Mouse (Mus musculus) thymus, postnatal 10 days (tissue): ENCODE measurements at regions not wholly inside any gene's neighbourhood (a gene's known extent, or its start where the extent isn't known, plus 50 kb on each side); places are given as distances from the start of the nearest gene placed in this dataset.

Experiments
- DNase-seq, 2 experiments: peaks; one replicate each; pipeline ENCODE4 v3.0.0; 2021; ENCODE audit warnings: low spot score in 2 of 2

DNA sequence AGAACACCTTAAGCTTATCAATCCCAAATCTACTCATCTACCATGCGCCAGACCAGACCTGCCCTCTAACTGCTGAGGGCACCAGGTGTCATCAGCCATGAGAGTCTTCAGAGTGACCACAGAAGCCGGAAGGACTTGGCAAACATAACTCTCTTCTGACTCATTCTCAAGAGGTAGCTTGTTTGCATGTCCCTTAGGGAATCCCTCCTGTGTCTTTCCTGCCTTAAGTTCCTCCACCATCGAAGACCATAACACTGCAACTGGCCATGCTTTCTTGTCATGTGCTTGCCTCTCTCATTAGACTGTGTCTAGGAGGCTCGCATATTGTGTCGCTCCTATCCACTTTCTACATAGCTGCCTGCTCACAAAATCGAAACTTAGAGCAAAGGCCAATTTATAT lies 226.1 kb upstream of the Ncam1 start:
- DNase-seq, result no peak

DNA sequence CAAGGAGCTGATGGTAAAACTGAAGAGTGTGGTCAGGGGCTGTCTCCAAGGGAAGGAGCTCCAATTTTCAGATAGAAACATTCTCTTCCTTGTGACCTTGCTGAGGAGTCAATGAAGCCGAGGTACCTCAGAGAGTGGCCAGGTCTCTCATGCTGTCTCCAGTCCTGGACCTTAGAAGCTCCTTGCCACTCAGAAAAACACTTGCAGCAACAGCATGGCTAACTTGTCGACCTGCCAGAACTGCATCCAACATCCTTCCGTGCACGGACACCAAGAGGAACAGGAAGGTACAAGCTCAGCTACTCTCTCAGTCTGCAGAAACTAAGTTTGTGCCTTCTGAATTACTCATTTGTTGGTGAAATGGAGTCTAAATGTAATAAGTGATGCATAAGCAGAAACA lies 214.9 kb upstream of the Ncam1 start:
- no peak for DNase-seq

DNA sequence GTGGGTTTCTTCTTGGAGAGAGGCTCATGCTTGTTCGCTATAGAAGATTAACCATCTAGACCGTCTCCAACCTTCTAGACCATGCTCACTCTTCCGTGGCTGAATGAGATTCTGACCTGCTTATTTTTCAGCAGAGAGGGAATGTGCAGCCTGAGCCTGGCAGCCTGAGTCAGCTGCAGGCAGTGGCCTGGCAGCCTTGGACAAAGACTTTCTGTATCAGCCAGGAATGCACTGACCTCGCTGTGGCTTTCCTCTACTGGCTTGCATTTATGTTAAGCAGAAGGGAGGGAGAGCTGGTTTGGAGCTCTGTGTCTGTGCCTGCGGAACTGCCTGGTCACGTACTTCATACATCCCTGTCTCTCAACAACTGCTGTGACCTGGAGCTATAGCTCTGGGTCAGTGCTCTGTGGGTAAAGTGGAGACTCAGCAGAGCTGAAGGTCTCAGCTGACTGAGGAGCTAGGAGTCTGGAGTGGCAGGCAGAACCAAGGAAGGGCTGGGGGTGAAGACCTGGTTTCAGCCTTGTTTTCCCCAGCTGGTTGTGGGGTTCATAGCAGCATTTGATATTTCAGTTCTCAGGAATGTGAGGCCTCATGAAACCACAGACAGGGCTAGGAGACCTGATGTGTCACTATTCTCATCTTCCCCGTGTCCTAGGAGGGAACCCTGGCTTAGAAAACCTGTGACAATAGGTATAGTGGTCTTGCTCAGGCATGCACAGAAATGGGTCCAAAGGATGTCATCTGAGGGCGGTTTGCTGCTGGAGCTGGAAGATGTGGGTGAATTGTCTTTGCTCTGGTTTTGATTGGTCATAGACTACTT lies 207.2 kb upstream of the Ncam1 start:
- no peak for DNase-seq

DNA sequence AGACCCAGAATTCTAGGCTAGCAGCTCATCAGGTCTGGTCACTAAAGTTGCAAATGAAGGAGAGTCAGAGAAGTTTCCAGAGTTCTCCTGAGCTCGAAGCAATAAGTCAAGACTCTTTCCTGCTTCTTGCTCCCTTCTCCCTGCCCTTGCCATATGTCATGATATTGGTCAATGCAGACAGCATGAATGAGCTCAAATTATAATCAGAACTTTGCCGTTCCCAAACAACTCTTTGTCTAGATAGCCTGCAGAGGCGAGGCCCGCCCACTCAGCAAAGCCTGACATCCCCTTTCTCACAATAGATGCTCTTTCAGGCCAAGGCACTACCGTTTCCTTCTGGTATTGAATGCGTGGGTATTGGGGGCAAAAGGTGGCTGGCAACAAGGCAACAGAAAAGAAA lies 204.0 kb upstream of the Ncam1 start:
- DNase-seq, result no peak

DNA sequence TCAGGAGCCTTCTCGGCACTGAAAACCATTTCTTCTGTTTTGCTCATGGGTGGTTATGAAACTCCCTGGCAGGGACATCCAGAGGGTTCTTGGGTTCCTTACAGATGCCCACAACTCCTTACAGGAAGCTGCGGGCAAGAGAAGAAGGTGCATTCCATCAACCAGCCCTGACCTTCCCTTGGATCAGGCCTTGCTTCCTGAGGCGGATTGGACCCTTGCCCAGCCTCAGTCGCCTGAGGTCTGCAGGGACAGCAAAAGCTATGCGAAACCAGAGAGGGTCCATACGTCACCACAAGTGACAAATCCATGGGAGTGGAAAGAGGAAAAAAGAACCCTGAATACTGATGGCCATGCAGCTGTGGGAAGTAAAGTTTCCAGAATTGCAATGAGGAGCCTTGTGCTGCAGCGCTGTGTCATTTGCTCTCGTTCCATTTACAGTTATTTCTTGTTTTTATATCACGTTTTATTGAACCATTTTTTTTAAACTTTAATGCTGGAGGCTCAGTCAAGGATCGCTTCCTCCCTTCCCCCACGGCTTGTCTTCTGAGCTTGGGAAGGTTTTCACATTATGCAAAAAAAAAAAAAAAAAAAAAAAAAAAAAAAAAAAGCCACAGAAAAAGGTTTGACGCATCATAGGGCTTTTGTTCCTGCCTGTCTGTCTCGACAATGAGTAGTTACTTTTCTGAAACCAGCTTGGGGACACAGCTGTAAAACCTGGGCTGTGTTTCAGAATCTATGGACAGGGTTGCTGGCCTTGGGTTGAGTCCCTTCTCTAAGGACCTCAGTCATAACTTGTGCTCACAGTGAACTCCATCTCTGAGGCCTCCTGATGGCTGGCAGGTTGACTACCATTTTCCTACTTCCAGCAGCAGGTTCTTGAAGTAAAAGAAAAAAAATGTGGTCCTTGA lies 202.0 kb upstream of the Ncam1 start:
- DNase-seq, result no peak

DNA sequence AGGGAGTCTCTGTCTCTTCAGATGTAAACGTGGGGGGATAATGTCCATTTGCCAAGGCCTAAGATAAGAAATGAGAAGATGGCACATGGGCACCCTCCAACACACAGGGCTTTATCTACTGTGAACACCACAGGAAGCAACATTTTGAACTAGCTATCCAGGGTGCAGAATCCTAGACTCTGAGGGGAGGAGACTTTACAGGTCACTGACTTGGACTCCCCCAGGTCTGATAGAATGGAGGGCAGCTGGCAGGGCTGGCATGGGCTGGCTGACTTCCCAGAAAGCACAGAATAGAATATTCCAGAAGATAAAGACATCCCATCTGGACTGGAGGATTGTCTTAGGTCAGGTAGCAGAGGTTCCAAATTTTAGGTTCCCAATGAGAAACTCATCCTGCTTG lies 201.2 kb upstream of the Ncam1 start:
- no peak for DNase-seq

DNA sequence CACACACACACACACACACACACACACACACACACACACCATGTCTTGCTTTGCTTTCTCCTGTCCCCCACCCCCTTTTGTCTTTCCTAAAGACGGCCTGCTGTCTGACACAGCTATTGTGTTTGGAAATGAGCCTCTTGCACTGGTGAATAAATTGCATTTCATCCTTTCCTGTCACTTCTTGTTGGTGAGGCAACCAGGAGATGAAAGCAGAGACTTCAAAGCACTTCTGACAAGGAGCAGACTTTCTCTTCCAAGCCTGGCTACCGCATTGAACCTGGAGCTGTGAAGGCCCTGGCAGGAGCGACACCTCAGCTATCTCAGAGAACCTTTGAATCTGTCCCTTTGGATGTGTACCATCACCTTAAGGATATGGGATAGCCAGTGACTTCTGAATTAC lies 199.4 kb upstream of the Ncam1 start:
- DNase-seq, result no peak

DNA sequence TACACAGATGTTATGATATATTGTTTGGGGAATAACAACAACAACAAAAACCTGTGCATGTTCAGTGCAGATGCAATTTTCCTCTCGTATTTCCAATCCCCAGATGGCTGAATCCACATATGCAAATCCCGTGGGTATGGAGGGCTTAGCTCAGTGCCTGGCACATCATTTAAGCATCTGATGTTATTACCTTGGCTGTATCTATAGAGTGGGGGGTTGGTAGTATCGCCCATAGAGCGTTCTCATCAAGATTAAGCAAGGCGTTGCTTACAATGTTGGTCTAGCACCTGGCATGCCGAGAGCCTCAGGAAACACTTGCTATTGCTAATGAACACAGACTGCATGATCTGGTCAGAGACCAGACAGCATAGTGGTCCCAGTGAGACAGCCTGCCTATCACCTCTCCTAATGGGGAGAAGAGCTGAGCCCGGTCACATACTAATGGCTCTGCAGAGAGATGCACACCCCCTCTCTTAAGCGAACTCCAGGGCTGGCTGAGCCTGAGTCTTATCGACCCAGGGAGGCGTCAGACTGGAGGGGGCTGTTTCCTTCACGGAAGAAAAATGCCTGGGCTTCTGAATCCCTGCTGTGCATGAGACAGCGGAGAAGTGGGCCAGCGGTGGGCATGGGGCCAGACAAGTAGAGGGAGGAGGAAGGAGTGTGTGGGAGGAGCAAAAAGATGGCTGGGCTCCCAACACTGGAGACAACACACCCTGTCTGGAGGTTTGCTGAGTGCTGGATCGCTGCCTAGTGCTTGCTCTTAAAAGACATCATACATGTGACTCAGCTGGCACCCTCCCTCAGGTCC lies 190.9 kb upstream of the Ncam1 start:
- no peak for DNase-seq

DNA sequence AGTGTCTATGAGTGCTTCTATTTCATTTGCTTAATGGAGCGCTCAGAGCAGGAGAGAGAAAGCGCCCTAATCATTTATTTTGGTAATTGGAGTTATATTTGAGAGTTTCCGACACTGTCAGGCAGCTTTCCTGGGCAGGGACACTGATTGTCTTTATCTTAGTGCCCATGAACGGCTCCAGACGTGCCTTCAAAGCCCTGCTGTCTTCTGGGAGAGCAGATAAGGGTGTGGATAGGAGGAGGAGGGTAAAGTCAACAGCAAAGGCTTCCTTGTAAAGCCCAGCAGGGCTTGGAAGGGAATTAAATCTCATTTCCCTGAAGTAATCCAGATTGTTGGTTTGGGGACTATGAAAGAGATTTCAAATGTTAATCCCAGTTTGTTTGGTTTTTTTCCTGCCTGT lies 189.3 kb upstream of the Ncam1 start:
- DNase-seq, result no peak

DNA sequence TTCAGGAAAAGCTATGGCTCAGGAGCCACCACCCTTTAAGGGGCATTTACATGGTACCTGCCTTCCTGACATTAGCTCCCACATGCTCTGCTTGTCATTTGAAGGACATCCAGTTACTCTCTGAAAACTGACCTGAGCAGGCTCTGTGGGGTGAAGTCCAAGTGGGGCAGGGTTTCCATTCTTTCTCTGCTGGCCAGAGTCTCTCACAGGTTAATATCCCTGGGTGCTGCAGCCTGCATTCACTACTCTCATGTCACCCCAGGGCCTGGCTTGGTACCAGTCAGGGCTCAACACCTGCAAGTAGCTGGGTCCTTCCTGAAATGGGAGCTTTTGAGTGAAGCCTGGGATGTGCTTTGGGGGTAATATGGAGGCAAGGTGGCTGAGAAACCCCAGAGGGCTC lies 188.8 kb upstream of the Ncam1 start:
- DNase-seq, result no peak

DNA sequence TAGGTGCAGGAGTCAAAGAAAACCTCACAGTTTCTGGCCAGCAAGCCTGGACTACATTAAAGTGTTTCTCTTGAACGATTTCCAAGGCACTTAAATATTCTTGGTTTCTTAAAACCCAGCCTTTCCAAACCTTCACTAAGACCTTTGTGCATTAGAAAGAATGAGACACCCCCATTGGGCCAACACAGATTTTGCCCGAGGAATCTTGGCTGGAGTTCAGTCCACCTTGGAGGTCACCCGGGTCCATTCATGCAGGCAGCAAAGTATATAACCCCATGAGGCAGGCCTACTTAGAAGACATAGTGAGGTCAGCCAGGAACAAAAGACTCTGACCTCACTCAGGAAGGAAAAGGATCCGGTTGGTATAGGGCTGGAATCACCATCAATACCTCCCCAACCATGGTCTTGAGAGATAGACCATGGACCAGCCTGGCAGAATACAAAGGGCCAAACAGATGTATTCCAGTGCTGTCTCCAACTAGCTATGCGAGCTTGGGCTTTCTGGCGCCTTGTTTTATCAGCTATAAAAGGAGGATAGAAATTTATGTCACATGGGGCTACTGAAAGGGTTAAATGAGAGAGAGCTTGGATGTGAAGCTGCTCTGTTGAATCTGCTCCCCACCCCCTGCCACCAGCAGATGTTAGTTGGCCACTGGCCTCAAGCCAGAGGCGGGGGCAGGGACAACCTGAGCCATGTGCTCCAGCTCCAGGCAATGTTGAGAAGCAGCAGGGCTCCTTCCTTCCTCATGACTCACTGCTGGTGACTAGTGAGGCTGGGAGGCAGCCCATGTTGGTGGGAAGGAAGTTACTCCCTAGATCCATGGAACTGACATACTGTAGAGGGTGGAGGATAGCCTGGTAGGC lies 181.9 kb upstream of the Ncam1 start:
- no peak for DNase-seq

DNA sequence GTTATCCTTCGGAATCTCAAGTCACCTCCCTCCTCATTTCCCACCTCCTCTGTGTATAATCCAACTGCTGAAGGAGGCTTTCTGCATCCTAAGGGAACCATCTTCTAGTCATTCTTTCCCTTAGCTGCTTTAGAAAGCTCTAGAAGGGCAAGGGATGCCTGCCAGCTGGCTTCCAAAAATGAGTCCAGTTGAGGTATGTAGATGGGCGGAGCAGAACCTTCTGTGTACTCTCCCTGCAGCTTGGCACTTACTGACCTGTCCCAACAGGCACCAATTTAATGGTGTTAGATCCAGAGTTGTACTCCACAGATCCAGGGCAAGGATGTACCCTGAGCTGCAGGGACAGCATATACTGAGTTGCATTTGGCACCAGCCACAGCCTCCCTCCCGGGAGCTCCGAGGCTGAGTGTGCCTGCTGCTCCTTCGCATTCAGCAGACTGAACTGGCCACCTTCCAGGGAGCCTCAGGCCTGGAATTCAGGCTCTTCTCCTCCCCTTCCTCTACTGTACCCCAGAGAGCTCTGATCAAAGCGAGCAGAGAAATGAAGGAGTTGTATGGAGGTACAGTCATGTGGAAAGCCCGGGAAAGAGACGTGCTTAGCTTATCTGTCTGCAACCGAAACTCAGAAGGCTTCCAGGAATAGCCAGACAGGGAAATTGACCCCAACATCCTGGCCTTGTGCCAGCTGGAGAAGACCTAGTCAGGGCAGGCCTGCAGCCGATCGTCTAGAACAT lies 177.4 kb upstream of the Ncam1 start:
- DNase-seq, result no peak

DNA sequence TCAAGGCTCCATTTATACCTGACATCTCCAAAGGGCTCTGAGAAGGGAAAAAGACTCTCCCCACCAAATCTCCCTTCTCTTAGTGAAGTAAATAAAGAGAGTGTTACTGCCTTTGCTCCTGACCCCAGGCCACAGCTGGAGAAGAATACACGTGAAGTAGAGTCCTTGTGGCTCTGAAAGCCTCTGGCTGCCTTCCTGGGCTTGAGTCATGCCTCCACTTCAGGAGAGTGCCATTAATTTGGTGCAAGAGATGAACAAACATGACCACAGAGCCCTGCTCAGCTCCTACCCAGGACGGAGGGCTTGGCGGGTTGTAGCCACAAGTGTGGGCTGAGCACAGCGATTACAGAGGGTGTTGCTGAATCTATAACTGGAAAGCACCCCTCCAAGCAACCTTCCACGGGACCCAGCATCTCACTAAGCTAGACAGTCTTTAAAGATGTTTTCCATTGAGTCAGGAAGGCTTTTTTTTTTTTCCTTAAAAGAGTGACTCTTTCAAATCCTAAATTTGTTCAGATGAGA lies 175.3 kb upstream of the Ncam1 start:
- no peak for DNase-seq

DNA sequence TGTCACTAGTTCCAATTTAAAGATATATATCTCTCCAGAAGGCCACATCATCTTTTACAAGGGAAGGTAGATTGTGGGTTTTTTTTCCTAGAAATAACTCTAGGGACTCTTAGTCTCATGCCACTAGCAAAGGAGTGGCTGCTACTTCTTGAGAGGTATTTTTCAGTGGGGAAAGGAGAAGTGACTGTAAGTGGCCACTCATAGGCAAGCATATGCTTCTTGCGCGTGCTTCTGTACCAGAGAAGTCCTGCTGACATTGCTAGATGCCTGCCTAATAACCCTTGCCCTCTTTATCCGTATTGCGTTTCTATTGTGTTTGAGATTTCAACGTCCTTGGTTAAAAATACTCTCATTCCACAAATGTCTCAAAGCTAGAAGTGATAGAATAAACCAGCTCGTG lies 170.7 kb upstream of the Ncam1 start:
- no peak for DNase-seq

DNA sequence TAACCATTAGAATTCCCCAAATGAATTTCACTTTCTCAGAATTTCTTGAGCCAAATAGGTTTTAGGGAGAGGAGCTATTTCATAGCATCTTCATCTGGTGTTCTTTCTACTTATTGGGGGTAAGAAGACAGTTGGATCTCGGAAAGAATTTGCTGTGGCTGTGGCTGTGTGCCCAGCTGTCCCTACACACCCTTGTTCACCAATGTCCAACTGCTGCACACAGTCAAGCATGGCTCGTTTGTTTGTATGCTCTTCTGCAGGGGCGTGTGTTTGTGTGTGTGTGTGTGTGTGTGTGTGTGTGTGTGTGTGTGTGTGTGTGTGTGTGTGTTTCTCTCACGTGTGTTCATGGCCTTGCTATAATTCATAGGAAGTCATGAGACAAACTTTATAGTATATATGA lies 165.9 kb upstream of the Ncam1 start:
- DNase-seq, result no peak

DNA sequence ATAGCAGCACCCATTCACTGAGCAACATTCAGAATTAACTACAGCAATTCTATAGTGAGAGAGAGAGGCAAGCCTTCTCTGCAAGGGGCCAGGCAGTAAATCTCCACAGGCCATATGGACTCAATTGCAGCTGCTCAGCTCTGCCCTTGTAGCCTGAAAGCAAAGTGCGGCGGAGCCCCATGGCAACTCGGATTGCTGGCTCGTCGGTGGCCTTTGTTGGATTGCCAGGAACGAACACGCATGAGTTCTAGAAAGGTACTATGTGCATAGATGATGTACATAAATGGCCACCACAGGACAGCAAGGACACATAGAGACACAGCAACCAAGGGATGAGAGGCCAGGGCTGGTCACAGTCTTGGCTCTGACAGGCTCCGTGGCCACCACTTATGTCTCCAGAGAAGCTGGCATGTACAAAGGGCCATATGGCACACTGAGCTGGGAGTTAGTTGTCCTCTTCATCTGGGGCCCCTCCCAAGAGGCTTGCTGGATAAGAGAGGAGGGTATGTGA lies 163.9 kb upstream of the Ncam1 start:
- DNase-seq, result no peak

DNA sequence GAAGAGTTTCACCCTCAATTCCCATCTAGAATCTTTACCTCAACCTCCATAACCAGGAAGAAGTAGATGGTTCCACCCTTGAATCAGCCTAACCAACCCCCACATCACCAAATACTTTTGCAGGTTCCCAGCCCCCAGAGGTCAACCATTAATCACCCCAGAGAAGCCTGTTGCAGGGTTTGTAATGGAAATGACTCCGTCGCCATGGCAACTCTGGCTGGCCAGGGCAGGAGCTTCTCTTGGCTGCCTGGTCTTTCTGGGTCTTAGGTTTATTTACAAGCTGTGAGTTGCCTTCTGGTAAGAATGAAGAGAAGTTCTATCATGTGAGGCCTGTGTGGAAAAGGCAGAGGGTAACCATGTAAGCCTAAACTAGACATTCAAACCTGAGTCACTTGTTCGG lies 163.2 kb upstream of the Ncam1 start:
- DNase-seq, result no peak

DNA sequence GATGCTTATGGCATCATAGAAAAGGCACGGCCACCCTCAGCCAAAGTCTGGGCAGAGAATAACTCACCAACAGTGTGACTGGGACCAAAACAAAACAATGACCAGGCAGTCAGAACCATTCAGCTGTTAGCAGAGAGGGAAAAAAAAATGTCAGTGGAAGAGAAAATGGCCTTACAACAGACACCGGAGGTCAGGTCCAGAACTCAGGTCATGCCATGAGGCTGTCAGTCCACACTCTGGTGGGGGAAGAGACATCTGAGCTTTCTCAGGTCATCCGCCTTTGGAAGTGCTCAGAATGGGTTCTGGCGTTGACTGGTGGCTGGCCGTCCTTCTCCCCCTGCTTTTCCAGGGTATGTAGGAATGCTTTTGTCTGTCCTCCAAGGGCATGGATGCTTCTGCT lies 162.6 kb upstream of the Ncam1 start:
- no peak for DNase-seq

DNA sequence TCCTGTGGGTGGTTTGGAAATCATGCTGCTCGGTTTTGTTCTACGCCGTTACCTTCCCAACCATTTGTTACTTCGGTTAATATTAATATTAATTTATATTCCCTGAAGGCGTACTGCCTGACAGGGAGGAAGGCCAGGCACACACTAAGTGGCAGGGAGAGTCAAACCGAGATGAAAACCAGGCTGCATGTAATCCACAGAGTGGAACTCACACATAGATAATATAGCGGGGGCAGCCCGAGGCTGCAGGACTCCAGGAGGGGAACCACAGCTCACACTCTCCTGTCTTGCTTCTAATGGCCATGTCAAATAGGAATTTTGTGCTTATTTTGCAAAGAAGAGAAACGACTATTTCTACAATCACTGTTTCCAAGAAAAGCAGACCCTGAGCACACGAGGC lies 161.3 kb upstream of the Ncam1 start:
- DNase-seq, result no peak

DNA sequence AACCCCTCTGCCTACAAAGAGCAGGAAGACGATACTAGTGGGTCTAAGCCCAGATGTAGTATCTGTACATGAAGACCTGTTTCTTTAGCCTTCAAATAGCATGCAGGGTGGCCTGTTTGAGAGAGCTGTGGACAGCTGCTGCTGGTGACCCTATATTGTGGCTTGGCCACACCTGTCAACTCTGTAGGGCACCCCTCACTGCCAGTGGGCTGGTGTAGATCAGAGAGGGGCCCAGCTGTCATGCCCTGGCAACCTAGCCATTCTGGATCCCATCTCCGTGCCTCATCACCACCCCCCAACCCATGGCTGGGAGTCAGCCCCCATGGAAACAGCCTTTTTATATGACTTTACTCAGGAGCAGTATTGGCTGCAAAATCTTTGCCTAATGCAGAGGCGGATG lies 160.2 kb upstream of the Ncam1 start:
- no peak for DNase-seq
